Mouse (Mus musculus): Measurements from ENCODE around the gene Mettl1. TPM values are rescaled to one million over a fixed set of nuclear protein-coding genes. Genes with fewer than 3 reads are reported as not detected.

Mettl1 gene
- total and polyA plus RNA-seq, 2 experiments from 2014 or later = 10.9 to 21.0 TPM

DNA sequence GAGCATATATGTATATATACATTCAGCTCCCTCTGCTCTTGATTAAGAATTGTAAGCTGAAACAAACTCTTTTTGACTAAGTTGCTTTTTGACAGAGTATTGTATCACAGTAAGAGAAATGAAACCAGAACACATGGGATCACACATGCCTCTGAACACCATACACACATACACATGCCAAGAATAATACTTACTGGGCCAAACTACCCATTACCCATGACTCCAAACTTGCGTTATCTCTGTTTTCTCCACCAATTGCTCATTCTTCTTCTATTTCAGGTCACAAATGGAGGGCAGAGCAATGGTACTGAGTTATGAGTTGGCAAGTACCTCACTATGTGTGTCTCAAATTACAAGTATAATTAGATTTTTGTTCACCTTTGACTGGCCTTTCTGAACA is 32.8 kb downstream of the Mettl1 start:
- no peaks in the 10 kb centered on the region for H3K27me3 ChIP-seq (ENCODE audit: insufficient read depth, low read length)
- H3K27ac ChIP-seq (ENCODE audit: low read depth, low read length) = no peak overlapping the region
- no peak overlapping the region for H3K9ac ChIP-seq
- 95% methylated on average over 1 of the region's 1 CpGs for WGBS
- no peaks in the 10 kb centered on the region for H3K36me3 ChIP-seq (ENCODE audit: insufficient read depth)
- H3K4me2 ChIP-seq (ENCODE audit: low read depth) = no peak overlapping the region
- peaks cover 13% of the 10 kb centered on the region for H3K4me1 ChIP-seq (ENCODE audit: insufficient read depth)
- no peak overlapping the region for H3K4me3 ChIP-seq (ENCODE audit: low read depth, low read length)
- DNase-seq (no peak), ATAC-seq (no peak)
- no peak for TF ChIP-seq CTCF (IDR thresholded peaks at IDR 0.05; ENCODE audit: low read depth)
- no peaks in the 10 kb centered on the region for H3K9me3 ChIP-seq (ENCODE audit: low read length)

GRCm38 (mm10) chr10:127075080-127075479 is 33.9 kb downstream of the Mettl1 start, which contains the start of gene Agap2:
Agap2 (plus strand) TSS chr10:127075284.
- Histone ChIP-seq H3K9ac (no peak within 1 kb of the TSS), H3K27ac (ENCODE audit: low read depth, low read length) (0 out of 2 replicates have a peak within 1 kb of the TSS, but pooled peaks have one; percentile 4), H3K9me3 (ENCODE audit: low read length) (no peaks in the 10 kb centered on the region), H3K36me3 (ENCODE audit: insufficient read depth) (no peaks in the 10 kb centered on the region), H3K27me3 (ENCODE audit: insufficient read depth, low read length) (no peaks in the 10 kb centered on the region), H3K4me3 (ENCODE audit: low read depth, low read length) (no peak within 1 kb of the TSS), H3K4me1 (ENCODE audit: insufficient read depth) (0 out of 2 replicates have a peak, but pooled peaks cover 8% of the 10 kb centered on the region), H3K4me2 (ENCODE audit: low read depth) (0 out of 2 replicates have a peak within 1 kb of the TSS, but pooled peaks have one; percentile 10)
- no peak for TF ChIP-seq CTCF (IDR thresholded peaks at IDR 0.05; ENCODE audit: low read depth)
- 67% methylated on average over 9 of the region's 9 CpGs for WGBS
- DNase-seq (no peak), ATAC-seq (no peak)

DNA sequence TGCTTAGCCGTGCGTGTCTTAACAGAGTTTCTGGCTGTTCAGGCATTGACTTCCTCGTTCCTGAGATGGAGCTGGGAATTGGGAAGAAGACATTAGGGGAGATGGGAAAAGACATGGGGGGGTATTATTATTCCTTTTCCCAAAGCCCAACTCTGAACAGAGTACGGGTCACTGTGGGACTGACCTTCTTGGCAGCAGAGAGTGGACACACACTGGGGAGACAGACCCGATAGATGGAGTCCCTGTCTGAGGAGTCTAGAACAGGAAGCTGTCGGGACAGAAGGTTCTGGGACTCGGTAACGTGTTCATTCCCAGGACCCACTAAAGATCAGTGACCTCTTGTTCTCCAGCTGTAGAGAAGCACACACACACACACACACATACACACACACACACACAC is 34.4 kb downstream of the Mettl1 start:
- Histone ChIP-seq H3K9ac (no peak overlapping the region), H3K9me3 (ENCODE audit: low read length) (no peaks in the 10 kb centered on the region), H3K4me2 (ENCODE audit: low read depth) (no peak overlapping the region), H3K27me3 (ENCODE audit: insufficient read depth, low read length) (no peaks in the 10 kb centered on the region), H3K36me3 (ENCODE audit: insufficient read depth) (no peaks in the 10 kb centered on the region), H3K27ac (ENCODE audit: low read depth, low read length) (no peak overlapping the region), H3K4me1 (ENCODE audit: insufficient read depth) (0 out of 2 replicates have a peak, but pooled peaks cover 8% of the 10 kb centered on the region), H3K4me3 (ENCODE audit: low read depth, low read length) (no peak overlapping the region)
- DNase-seq (no peak), ATAC-seq (no peak)
- no peak for TF ChIP-seq CTCF (IDR thresholded peaks at IDR 0.05; ENCODE audit: low read depth)
- 76% methylated on average over 8 of the region's 8 CpGs for WGBS

GRCm38 (mm10) chr10:127076082-127076481 is 34.9 kb downstream of the Mettl1 start:
- no peak for ATAC-seq
- Histone ChIP-seq H3K36me3 (ENCODE audit: insufficient read depth) (no peaks in the 10 kb centered on the region), H3K27ac (ENCODE audit: low read depth, low read length) (0 out of 2 replicates have a peak overlapping the region, but pooled peaks have one; percentile 4), H3K27me3 (ENCODE audit: insufficient read depth, low read length) (no peaks in the 10 kb centered on the region), H3K4me2 (ENCODE audit: low read depth) (0 out of 2 replicates have a peak overlapping the region, but pooled peaks have one; percentile 10), H3K4me1 (ENCODE audit: insufficient read depth) (0 out of 2 replicates have a peak, but pooled peaks cover 9% of the 10 kb centered on the region), H3K9ac (no peak overlapping the region), H3K4me3 (ENCODE audit: low read depth, low read length) (no peak overlapping the region), H3K9me3 (ENCODE audit: low read length) (no peaks in the 10 kb centered on the region)
- no peak for DNase-seq
- no peak for TF ChIP-seq CTCF (IDR thresholded peaks at IDR 0.05; ENCODE audit: low read depth)
- WGBS = 39% methylated on average over 4 of the region's 4 CpGs

- H3K27me3 ChIP-seq (ENCODE audit: insufficient read depth, low read length) = no peaks in the 10 kb centered on the region
- 6% methylated on average over 10 of the region's 10 CpGs for WGBS
Measured at GRCm38 (mm10) chr10:127077515-127077914, 36.3 kb downstream of the Mettl1 start.

GRCm38 (mm10) chr10:127078001-127078676 is 36.9 kb downstream of the Mettl1 start:
- peak overlapping the region; percentile 89 for H3K27ac ChIP-seq (ENCODE audit: low read depth, low read length)
- no peak for TF ChIP-seq CTCF (IDR thresholded peaks at IDR 0.05; ENCODE audit: low read depth)
- peak overlapping the region; percentile 97 for H3K4me2 ChIP-seq (ENCODE audit: low read depth)
- DNase-seq (peak; percentile 80), ATAC-seq (peak; percentile 76)
- peaks cover 6% of the 10 kb centered on the region; the same call in 1 of the 2 replicates for H3K36me3 ChIP-seq (ENCODE audit: insufficient read depth)
- peak overlapping the region; percentile 87 for H3K4me3 ChIP-seq (ENCODE audit: low read depth, low read length)
- H3K9me3 ChIP-seq (ENCODE audit: low read length) = no peaks in the 10 kb centered on the region
- peak overlapping the region; percentile 90 for H3K9ac ChIP-seq
- H3K27me3 ChIP-seq (ENCODE audit: insufficient read depth, low read length) = peaks cover 4% of the 10 kb centered on the region; the same call in 1 of the 2 replicates
- peaks cover 25% of the 10 kb centered on the region for H3K4me1 ChIP-seq (ENCODE audit: insufficient read depth)
- 2% methylated on average over 12 of the region's 12 CpGs for WGBS

More at GRCm38 (mm10) chr10:127077515-127077914, 36.3 kb downstream of the Mettl1 start:
- TF ChIP-seq CTCF (IDR thresholded peaks at IDR 0.05; ENCODE audit: low read depth) = no peak
- H3K27ac ChIP-seq (ENCODE audit: low read depth, low read length) = peak overlapping the region; percentile 89
- ATAC-seq (peak; percentile 4), DNase-seq (no peak)
- peak overlapping the region; percentile 90 for H3K9ac ChIP-seq
- H3K9me3 ChIP-seq (ENCODE audit: low read length) = no peaks in the 10 kb centered on the region
- H3K4me2 ChIP-seq (ENCODE audit: low read depth) = peak overlapping the region; percentile 97
- peaks cover 20% of the 10 kb centered on the region for H3K4me1 ChIP-seq (ENCODE audit: insufficient read depth)
- no peaks in the 10 kb centered on the region; the same call in 1 of the 2 replicates for H3K36me3 ChIP-seq (ENCODE audit: insufficient read depth)
- H3K4me3 ChIP-seq (ENCODE audit: low read depth, low read length) = peak overlapping the region; percentile 87

All from forebrain, postnatal 0 days (tissue).